Mouse (Mus musculus) lung, postnatal 0 days (tissue): ENCODE results near the gene Rbms1.

Source experiments
- CTCF ChIP-seq: IDR thresholded peaks from 2 replicates; pipeline ENCODE4 v1.5.1; 2016; ENCODE audit warnings: antibody characterized with exemption, mild to moderate bottlenecking
- EP300 ChIP-seq: IDR thresholded peaks from 2 replicates; pipeline ENCODE4 v1.6.1; 2016; ENCODE audit warnings: antibody characterized with exemption, mild to moderate bottlenecking, control low read depth

- TF ChIP-seq CTCF (0 out of 2 replicates have a peak, but pooled peaks have one; percentile 12), EP300 (no peak)
Observed at GRCm38 (mm10) chr2:60948241-60948640, 14.8 kb downstream of the Rbms1 start.
